Mouse (Mus musculus) hindlimb bud, embryonic 11.5 days (tissue): ENCODE results near the gene Dock2.

Source experiments
- DNase-seq: peaks from one replicate; pipeline ENCODE4 v3.0.0-alpha.2; 2012; ENCODE audit warnings: low read depth, low spot score; ENCODE audit errors: extremely low spot score

The Dock2 gene

GRCm38 (mm10) chr11:34532131-34532530 lies 251.6 kb downstream of the Dock2 start:
- no peak for DNase-seq

DNA sequence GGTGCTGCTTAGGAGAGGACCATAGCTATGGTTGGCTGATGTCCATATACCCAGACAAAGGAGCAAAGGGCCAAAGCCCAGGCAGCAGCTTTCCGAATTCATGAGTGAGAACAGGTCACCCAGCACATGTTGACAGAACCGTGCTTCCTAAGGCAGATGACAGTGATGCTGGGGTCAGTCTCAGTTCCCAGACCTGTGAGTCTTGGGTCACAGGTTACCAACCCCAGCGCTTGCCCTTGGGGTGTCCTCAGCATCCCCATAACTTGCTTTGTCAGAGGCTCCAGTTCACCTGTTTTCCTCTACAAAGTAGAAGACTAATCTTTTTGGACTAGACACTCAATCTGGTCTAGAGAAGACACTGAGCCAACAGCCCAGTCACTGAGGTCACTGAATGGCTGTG lies 252.7 kb downstream of the Dock2 start:
- DNase-seq, result no peak

DNA sequence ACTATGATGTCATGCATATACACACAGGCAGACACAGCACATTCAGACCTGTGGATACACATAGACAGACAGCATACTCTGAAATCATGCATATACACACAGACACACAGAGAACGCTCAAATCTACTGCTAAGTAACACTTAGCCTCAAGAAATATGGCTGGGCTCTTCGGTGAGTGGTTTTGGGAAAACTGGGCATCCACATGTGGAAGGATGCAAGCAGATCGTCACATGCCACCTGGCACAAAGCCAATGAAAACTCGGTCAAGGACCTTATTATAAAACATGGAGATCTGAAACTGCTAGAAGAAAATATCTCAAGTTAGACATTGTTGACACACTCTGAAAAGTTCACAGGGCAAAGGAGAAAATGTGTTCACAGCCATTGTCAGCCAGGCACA lies 255.7 kb downstream of the Dock2 start:
- no peak for DNase-seq

DNA sequence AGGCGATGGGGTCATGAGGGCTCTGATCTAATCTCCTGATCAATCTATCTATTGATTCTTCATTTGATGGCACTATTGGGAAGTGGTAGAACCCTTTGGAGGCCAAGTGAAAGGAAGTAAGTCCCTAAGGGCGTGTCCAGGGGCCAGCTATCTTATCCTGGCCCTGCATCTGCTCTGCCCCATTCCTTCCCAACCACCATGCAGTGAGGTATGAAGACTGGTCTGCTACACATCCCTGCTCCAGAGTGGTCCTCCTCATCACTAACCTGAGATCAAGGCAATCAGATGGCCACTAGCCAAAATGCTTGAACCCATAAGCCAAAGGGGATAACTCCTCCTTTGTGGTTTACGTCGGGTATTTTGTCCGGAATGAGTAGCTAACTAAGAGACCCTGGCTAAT lies 256.5 kb downstream of the Dock2 start:
- no peak for DNase-seq

- no peak for DNase-seq
These were observed 258.4 kb downstream of the Dock2 start for GRCm38 (mm10) chr11:34525096-34525891.

GRCm38 (mm10) chr11:34524586-34524985 lies 259.1 kb downstream of the Dock2 start:
- DNase-seq, result no peak

DNA sequence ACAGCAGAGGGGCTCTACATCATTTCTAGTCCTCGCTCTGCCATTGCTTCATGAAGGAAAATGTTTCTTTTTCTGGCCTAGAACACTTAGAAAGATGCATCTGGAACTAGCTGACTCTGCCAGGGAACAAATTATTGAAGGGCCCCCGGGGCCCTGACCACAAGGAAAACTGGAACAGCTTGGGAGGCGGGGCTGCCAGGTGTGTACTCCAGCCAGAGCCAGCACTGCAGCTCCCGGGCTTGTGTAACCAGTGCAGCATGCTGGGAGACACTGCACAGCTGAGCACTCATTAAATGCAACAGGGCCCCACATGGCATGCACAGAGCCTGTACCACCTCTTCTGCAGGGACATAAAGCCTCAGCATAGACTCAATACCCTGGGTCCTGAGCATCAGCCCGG lies 265.1 kb downstream of the Dock2 start:
- DNase-seq, result no peak

GRCm38 (mm10) chr11:34516971-34517370 lies 266.7 kb downstream of the Dock2 start:
- DNase-seq, result no peak

- no peak for DNase-seq
These were observed 268.4 kb downstream of the Dock2 start for GRCm38 (mm10) chr11:34515301-34515700.

DNA sequence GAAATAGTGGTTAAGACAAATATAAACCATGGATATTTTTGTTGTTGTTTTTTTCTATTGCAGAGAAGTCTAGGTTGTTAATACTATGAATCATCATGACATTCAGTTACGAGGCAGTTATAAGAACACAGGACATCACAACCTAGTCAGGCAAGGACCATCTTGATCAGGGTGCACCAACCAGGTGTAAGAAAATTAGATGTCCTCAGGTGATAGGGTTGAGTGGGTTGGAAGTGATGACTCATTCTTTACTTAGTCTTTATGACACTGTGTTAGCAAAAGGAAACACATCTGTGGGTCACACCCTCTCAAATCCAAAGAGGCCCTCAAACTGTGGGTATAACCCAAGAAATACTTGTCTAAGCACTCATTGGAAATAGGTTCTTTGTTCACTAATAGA lies 277.3 kb downstream of the Dock2 start:
- DNase-seq, result no peak

DNA sequence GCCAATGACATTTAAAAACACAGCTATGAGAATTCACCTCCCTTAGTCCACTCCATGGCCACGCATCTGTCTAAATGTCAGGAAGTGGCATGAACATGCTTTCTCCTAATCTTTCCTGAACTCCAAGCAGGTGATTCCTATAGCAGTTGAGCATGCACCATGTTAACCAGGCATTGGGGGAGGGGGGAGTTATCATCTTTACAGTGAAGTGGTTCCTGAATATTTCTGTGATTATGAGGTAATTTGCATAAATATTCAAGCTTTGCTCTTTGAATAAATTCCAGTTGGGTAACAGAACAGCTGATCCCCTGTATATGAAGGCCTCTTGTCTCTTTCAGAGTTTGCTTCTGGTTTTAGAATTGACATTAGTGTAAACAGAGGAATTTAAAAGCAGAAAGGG lies 284.0 kb downstream of the Dock2 start:
- DNase-seq, result no peak

GRCm38 (mm10) chr11:34494682-34495081 lies 289.0 kb downstream of the Dock2 start:
- no peak for DNase-seq

DNA sequence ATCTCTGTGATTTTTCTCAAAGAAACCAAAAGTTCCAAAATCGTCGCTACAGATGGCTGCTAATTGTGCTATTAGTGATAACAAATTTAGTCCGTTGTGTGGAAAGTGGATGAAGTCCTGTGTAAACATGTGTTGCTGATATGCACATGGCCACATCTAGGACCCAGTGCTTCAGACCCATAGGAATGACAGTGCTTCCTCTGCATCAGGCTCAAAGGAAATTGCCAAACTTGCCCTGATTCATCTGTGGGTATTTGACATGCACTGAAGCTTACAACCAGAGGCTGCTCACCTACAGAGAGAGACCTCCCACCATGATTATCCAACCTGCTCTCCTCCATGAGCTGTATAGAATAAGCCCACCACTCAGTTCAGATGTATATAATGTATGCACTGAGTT lies 290.7 kb downstream of the Dock2 start:
- no peak for DNase-seq

- DNase-seq, result no peak
These were observed 291.5 kb downstream of the Dock2 start for GRCm38 (mm10) chr11:34492223-34492622.

GRCm38 (mm10) chr11:34489548-34489947 lies 294.1 kb downstream of the Dock2 start:
- DNase-seq, result no peak

GRCm38 (mm10) chr11:34479301-34479700 lies 304.4 kb downstream of the Dock2 start:
- no peak for DNase-seq

DNA sequence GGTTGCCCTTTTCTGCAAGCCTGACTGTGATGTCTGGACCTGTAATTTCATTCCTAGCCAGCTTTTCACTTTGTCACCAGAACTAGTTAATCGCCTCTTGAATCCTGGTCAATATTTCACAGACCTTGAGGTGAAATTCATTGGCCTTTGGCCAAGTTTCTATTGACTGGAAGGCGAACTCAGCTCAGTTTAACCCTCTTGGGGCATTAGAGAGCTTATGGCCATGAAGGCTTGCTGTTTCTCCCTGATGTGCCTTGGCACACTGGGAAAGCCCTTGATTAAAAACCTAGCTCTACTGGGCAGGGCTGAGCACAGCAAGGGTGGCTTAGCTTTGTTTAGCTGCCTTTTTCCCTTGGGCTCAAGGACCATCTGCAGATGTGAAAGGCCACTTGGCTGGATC lies 313.9 kb downstream of the Dock2 start:
- no peak for DNase-seq

DNA sequence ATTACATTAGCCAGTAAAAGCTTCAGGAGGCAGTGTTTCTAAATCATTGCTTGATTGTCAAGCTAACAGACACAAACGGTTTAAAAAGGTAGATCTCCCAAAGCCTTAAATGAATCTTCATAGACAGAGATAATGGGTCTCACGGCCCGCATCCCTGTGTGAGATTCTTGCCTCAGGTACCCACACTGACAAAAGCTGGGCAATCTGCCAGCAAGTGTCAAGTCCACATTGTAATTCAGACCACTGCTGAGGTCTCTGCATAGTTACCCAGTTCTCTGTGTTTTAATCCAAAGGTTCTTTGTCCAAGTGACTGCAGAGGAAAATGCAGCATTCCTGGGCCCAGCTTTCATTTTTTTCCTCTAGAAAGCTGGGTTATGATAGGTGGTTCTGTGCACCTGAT lies 315.1 kb downstream of the Dock2 start:
- no peak for DNase-seq

DNA sequence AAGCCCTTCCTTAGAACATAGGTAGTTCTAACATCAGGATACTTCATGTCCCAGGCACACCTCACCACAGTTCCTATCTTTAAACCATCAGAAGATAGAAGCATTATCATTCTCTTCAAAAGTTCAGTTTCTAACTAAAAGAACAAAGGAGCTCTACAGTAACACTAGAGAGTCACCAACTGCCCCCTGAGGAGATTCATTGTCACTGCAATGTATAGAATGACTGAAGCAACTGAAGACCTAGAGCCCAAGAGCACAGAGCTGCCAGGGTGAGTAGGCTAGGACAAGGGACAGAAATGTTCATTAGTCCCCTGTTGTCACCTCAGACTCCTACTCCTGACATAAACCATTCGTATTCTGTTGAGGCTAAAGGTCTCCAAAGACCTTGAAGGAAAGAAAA lies 316.6 kb downstream of the Dock2 start:
- no peak for DNase-seq

GRCm38 (mm10) chr11:34449944-34450343 lies 333.7 kb downstream of the Dock2 start:
- DNase-seq, result no peak

- DNase-seq, result peak; percentile 68
These were observed 335.8 kb downstream of the Dock2 start for GRCm38 (mm10) chr11:34447891-34448290.

DNA sequence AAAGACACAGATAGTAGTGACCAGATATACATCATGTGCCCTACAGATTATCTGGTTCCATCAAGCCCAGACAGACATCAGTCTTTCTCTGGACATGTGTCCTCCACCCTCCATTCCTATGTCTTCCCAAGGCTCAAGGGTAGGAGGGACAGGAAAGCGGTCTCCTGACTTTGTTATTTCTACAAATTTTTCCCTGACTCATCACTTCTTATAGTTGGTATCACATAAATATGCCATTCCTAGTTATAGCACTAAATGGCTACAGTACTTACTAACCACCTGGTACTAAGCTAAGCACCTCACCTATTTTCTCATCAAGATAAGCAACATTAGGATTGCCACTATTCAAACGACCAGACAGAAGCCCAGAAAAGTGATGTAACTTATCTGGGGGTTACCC lies 345.3 kb downstream of the Dock2 start:
- DNase-seq, result no peak

GRCm38 (mm10) chr11:34437446-34437845 lies 346.2 kb downstream of the Dock2 start:
- no peak for DNase-seq
